Mouse (Mus musculus): ENCODE measurements around the gene Hap1.
"Not testable (repeated sequence)": the region's sequence is repeated elsewhere in the genome, so short reads cannot be mapped to it uniquely, and the experiment has no call there.

DNA sequence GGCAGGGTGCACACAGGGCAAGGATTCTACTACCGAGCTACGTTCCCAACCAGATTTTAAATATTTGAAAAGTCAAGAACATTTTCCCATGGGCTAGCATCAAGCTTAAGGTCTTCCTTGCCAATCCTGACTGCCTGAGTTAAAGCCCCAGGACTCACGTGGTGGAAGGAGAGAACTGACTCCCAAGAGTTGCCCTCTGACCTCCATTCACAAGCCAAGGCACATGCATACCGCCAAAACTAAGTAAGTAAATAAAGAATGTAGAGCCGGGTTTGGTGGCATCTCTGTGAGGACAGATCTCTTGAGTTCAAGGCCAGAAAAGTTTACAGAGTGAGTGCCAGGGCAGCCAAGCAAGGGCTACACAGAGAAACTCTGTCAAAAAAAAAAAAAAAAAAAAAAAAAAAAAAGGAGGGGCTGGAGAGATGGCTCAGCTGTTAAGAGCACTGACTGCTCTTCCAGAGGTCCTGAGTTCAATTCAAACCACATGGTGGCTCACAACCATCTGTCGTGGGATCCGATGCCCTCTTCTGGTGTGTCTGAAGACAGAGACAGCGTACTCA lies 25.0 kb downstream of the Hap1 start:
- not testable (repeated sequence) for TF ChIP-seq CTCF (IDR thresholded peaks at IDR 0.05; ENCODE audit: extremely low read depth, insufficient read depth, insufficient read length, insufficient replicate concordance); POLR2A (IDR thresholded peaks at IDR 0.05; ENCODE audit: low read depth, low read length)

Data from spleen, adult 2 months (tissue).